Mouse (Mus musculus) left cerebral cortex, adult 18-20 months (tissue): Measurements from ENCODE around the gene Npy2r. TPM values are rescaled to one million over a fixed set of nuclear protein-coding genes. Genes with fewer than 3 reads are reported as not detected.

Experiments used
- DNase-seq, 2 experiments: peaks; one replicate each; pipeline ENCODE4 v3.0.0; 2021 to 2022; ENCODE audit warnings: low spot score in 2 of 2, mixed read lengths in 1 of 2
- long read RNA-seq, 2 experiments: library from polyadenylated mRNA; stranded (forward); transcript quantifications; one replicate each; pipeline ENCODE4 v2.0.0; 2021
- total RNA-seq, 2 experiments: library from RNA; stranded (reverse); gene quantifications; 2 replicates each; pipeline ENCODE4 v1.2.3; 2021

Gene Npy2r
- total RNA-seq = 1 to 10 TPM; 5.2 to 6.3 TPM
- long read RNA-seq, experiment 1, partial matches to known transcripts = 0 of 2 reads
- long read RNA-seq, experiment 1, other reads (novel, unspliced or antisense) = 0 of 2 reads
- long read RNA-seq, experiment 2, partial matches to known transcripts = 0 of 5 reads
- long read RNA-seq, experiment 2, other reads (novel, unspliced or antisense) = 0 of 5 reads

- DNase-seq = peak; percentile 4 to 13
These were observed at the start of gene Npy2r for GRCm38 (mm10) chr3:82547908-82548721. Gene Npy2r, minus strand, starts transcription at chr3:82548084.

GRCm38 (mm10) chr3:82557786-82558185 is 9.9 kb upstream of the Npy2r start:
- DNase-seq = no peak

DNA sequence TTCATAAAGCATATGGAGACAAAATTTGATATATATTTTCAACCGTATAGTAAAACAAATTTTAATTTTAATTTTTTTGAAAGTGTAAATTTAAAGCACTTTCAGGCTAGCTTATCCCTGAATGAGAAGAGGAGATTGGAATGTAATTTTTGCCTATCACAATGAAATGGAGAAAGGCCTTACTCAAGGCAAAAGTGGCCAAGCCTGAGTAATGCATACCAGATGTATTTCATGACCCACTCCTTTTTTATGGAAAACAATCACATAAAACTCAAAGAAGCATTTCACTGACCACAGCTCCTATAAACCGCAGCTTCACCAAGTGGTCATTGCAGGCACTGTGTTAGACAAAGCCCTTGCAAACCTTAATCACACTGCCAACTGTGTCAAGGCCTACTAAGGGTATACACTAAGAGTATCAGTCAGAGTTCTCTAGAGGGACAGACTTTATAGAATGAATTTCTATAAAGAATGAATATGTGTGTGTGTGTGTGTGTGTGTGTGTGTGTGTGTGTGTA is 8.5 kb upstream of the Npy2r start:
- no peak for DNase-seq

GRCm38 (mm10) chr3:82549932-82550331 is 2.0 kb upstream of the Npy2r start:
- DNase-seq = no peak

DNA sequence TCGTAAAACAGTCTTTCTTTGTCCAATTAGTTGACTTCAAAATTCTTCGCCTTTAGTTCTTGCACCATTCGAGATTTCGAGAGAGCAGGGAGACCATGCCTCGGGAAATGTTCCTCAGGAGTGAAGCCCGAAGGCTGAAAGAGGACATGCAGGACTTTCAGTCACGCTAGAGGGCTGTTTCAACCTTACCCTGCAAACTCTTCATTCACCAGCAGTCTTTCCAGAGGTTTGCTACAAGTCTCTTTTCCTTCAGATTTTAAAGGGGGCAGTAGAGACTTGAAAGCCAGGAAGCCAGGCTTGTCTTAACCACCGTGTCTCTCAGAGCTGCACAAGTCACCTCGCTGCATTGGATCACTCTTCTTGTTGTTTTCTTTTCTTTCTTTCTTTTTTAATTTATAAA is 869 bp upstream of the Npy2r start:
- DNase-seq = no peak

GRCm38 (mm10) chr3:82541449-82541848 is 6.4 kb downstream of the Npy2r start:
- no peak for DNase-seq

DNA sequence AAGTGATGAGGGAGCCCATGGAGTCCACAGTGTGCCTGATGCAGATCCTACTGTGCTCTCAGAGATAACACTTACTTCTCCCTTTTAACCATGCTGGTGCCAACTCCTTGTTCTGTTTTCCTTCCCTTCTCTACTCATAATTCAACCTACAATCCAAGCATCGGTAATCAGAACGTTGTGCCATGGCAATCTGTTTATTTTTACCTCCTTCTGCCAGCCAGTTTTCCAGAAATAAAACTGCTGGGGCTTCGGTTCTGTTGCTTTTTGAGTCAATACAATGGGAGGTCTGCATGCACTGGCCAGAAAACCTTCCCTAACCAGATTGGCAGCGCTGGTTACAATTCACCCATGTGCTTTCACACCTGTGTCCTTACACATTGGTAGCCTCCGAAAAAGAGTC is 7.9 kb downstream of the Npy2r start:
- DNase-seq = no peak

- no peak for DNase-seq
These were observed 23.1 kb downstream of the Npy2r start for GRCm38 (mm10) chr3:82524792-82525191.

GRCm38 (mm10) chr3:82498006-82498405 is 49.9 kb downstream of the Npy2r start:
- no peak for DNase-seq

Other genes with a start within 250 kb of the Npy2r start
- gene Map9, start 190.0 kb downstream of the Npy2r start, total RNA-seq = 10 to 100 TPM; 88.9 to 95.6 TPM